Mouse (Mus musculus) neutrophil, adult 59 days (primary cell): ENCODE measurements around the gene Gm15319. TPM values are rescaled to one million over a fixed set of nuclear protein-coding genes. Genes with fewer than 3 reads are reported as not detected.

Experiments used
- total RNA-seq, 2 experiments: library from RNA; stranded (reverse); gene quantifications; 1 replicate in 1 of 2; 2 replicates in 1 of 2; pipeline ENCODE4 v1.2.4; 2023

Gene Gm15319
- total RNA-seq: under 1 TPM in 1 of 2 experiments, not detected in 1; 0.16 TPM

GRCm38 (mm10) chr8:20363110-20363509 lies at the start of gene Gm15319:
Gene Gm15319, minus strand, starts transcription at chr8:20363210.

